Mouse (Mus musculus) bone marrow, adult 2 months (tissue): ENCODE measurements around the gene Zfp949. TPM values are rescaled to one million over a fixed set of nuclear protein-coding genes. Genes with fewer than 3 reads are reported as not detected.

Experiments used
- H3K27ac ChIP-seq: fragments of 200-500 bp; 2 replicates; pipeline ENCODE4 v1.5.1; 2012; ENCODE audit warnings: low read depth, mild to moderate bottlenecking, control low read depth, inconsistent platforms, low read length; ENCODE audit not compliant: control insufficient read depth, poor library complexity, insufficient read depth
- H3K4me1 ChIP-seq: fragments of 200-500 bp; 2 replicates; pipeline ENCODE4 v1.6.1; 2011; ENCODE audit warnings: low read length; ENCODE audit not compliant: control insufficient read depth, insufficient read depth
- H3K4me3 ChIP-seq: fragments of 200-500 bp; replicated peaks from 2 replicates; pipeline ENCODE3; 2011; ENCODE audit warnings: mild to moderate bottlenecking, low read depth, low read length, control low read depth; ENCODE audit not compliant: control insufficient read depth
- CTCF ChIP-seq: fragments of 200-500 bp; IDR thresholded peaks from 2 replicates; pipeline ENCODE4 v1.5.1; 2011; ENCODE audit warnings: low read length, control low read depth; ENCODE audit not compliant: control insufficient read depth, insufficient read depth
- POLR2A ChIP-seq: fragments of 200-500 bp; IDR thresholded peaks from 2 replicates; pipeline ENCODE4 v1.6.1; 2011; ENCODE audit warnings: low read depth, mild to moderate bottlenecking, control low read depth, low read length, borderline replicate concordance; ENCODE audit not compliant: control insufficient read depth
- WGBS: fragments of 180-500 bp; shearing (Covaris S2); methylation state at CpG from one replicate; pipeline ENCODE4 v1.1.7; 2018; 5-methylcytosine and 5-hydroxymethylcytosine counted together
- polyA plus RNA-seq: library from polyadenylated mRNA; stranded (reverse); fragments of >200 nt; gene quantifications from 2 replicates; pipeline ENCODE4 v1.2.4, GENCODE M21; 2011; ENCODE audit warnings: low replicate concordance; ENCODE audit not compliant: missing spikeins, insufficient read depth, insufficient read length

Gene Zfp949
- polyA plus RNA-seq, 1 experiment: 17.0 TPM

DNA sequence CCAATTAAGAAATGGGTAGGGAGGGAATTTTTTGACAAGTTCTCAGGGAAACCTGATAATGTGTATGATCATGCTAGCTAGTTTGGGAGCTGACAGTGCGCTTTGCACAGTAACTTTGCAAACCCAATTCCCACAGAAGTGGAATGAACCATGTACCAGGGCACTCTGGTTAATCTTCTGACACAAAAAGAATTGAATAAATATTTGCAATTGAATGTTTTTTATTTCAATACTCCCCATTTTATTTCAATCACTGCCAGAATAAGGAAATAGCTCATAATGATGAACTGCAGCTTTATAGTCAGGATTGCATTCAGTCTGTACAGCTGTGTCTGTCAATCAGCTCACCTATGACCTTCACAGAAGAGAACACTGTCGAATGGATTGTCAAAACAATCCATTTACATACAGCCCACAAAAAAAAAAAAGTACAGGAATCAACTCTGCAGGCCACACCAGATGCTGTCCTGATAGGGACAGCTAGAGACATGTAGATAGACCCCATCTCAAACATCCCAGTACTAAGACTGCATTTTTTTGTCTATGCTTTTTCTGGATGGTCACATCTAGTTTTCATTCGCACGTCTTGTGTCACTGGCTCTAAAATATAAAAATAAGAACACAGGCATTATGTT lies 26.9 kb upstream of the Zfp949 start:
- WGBS: 43% methylated on average over 4 of the region's 4 CpGs
- TF ChIP-seq CTCF (no peak), POLR2A (no peak)
- no peaks in the 10 kb centered on the region; the same call in 1 of the 2 replicates for H3K4me1 ChIP-seq
- no peak overlapping the region for H3K4me3 ChIP-seq
- no peak overlapping the region for H3K27ac ChIP-seq

DNA sequence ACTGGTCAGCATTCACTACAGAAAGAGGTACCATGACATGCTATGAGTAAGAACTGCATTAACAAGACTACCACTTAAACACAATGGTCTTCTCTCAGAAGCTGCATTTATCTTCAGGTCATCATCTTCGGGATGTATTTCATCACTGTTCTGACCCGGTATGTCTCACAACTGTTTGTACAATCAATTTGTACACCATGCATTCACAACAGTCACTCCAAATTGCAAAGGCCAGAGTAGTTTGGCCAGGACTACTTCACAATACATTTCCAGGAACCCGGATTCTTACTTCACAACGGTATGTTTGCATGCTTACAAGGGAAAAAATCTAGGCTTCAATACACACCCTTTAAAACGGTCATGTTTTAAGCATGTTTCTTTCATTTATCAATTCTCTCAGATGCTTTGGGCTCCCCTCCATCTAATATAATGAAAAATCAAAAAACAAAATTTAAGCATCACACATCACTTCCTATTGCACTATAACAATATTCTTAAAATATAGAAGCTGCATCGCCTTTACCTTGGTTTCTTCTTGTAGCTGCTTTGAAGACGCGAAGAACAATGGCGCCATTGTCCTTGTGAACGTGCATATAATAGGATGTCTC lies 25.8 kb upstream of the Zfp949 start:
- H3K4me1 ChIP-seq: no peaks in the 10 kb centered on the region; the same call in 1 of the 2 replicates
- H3K4me3 ChIP-seq: peak overlapping the region; percentile 76
- WGBS: under 1% methylated on average over 10 of the region's 10 CpGs
- no peak for TF ChIP-seq POLR2A
- H3K27ac ChIP-seq: peak overlapping the region; percentile 77

DNA sequence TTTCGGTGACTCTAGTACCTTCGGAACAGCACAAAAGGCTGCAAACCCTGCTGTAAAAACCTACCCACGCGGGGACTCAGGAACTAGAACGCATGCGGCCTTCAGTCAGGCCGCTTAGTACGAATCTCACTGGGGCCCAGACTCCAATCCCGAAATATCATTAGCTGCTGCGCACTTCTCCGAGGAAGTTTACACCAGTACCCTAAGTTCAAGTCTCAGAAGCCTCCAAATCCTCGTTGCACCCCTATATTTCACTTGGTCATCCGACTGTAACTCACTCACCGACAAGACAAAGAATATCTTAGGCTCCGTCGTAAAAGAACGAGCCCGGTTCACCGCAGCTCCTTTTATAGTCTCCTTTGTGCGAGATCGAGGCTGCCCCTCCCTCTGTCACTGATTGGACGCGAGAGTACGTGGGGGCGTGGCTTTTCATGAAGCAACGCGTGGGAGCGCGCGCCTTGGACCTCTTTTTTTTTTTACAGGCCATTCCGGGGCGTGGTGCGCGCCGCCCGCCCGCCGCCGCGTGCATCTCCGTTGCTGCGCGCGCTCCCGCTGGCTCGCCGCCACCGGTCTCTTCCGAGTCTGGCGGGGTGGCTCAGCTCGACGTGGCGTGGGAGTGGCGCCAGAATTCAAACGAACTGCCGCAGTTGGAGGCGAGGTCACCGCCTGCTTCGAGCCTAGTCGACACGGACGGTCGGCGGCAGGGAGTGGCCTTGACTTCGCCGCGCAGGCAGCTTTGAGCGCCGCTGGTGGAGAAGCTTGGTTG lies 25.1 kb upstream of the Zfp949 start:
- TF ChIP-seq POLR2A: peak; percentile 87
- TF ChIP-seq CTCF: peak; percentile 26; the same call in 1 of the 2 replicates
- no peaks in the 10 kb centered on the region; the same call in 1 of the 2 replicates for H3K4me1 ChIP-seq
- H3K27ac ChIP-seq: peak overlapping the region; percentile 82
- peak overlapping the region; percentile 76 for H3K4me3 ChIP-seq
- WGBS: under 1% methylated on average over 69 of the region's 69 CpGs

DNA sequence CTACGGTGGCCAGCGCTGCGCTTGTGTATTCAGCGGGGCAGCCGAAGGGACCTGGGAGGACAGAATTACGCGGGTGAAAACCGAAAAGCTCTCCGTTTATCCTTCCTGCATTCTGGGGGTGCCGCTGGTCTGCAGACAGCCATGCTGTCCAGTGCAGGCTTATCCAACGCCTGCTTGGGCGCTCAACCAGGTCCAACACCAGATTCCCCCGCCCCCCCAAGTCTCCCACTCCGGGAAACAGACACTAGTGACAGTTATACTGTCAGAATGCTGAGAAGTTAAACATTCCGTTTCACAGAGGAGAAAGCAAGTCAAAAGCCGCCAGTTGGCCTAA lies 24.5 kb upstream of the Zfp949 start:
- no peaks in the 10 kb centered on the region; the same call in 1 of the 2 replicates for H3K4me1 ChIP-seq
- peak overlapping the region; percentile 82 for H3K27ac ChIP-seq
- TF ChIP-seq POLR2A (no peak), CTCF (no peak)
- WGBS: 3% methylated on average over 16 of the region's 16 CpGs
- H3K4me3 ChIP-seq: peak overlapping the region; percentile 75

DNA sequence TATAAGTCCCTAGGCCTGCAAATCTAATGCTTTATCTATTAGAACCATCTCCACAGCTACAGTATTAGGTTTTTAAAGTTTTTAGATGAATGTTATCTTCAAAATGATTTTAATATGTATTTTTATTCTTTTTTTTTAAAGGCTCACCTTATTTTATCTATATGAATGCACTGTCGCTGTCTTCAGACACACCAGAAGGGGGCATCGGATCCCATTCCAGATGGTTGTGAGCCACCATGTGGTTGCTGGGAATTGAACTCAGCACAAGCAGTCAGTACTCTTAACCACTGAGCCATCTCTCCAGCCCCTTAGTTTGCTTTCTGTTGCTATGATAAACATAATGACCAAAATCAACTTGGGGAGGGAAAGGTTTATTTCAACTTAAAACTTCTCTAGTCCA lies 23.5 kb upstream of the Zfp949 start:
- no peak overlapping the region for H3K4me3 ChIP-seq

DNA sequence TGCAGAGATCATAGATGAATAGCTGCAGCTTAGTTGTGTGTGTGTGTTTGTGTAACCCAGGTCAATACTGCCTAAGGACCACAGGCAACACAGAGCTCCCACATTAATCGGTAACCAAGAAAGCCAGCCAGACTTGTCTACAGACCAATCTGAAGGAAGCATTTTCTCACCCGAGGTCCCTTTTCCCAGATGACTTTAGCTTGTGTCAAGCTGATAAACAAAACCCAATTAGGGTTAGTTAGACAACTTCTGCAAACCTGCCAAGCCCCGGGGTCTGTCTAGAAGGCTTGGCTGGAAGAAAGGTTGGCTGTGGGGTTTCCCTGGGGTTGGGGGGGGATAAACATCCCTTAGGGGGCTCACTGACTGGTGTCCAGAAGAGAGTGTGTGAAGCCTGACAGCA lies 23.0 kb upstream of the Zfp949 start:
- TF ChIP-seq CTCF (no peak), POLR2A (no peak)
- 72% methylated on average over 3 of the region's 3 CpGs for WGBS
- Histone ChIP-seq H3K27ac (no peak overlapping the region), H3K4me1 (no peaks in the 10 kb centered on the region; the same call in 1 of the 2 replicates), H3K4me3 (no peak overlapping the region)

More for the DNA sequence above, 23.5 kb upstream of the Zfp949 start:
- 89% methylated on average over 2 of the region's 2 CpGs for WGBS
- H3K27ac ChIP-seq: no peak overlapping the region
- no peaks in the 10 kb centered on the region; the same call in 1 of the 2 replicates for H3K4me1 ChIP-seq
- TF ChIP-seq POLR2A (no peak), CTCF (no peak)

DNA sequence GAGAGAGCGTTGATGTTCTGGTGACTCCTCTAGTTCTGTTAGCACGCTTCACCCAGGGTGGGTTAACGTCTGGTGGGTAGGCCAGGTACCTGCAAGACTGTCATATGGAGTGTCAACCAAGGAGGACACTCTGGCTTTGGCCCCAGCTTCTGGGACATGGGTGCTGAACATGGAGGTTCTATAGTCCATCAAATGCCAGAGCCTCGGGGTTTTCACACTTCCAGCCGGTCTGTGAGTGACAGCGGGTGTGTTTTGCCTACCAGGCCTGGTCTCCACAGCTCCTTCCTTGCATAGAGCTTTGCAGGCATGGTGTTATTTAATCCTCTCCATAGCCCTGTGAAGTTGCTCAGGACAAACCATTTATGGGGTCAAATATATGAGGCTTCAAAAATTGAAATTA lies 22.5 kb upstream of the Zfp949 start:
- WGBS: 97% methylated on average over 6 of the region's 6 CpGs
- TF ChIP-seq CTCF (no peak), POLR2A (no peak)
- Histone ChIP-seq H3K4me1 (no peaks in the 10 kb centered on the region; the same call in 1 of the 2 replicates), H3K27ac (no peak overlapping the region), H3K4me3 (no peak overlapping the region)

DNA sequence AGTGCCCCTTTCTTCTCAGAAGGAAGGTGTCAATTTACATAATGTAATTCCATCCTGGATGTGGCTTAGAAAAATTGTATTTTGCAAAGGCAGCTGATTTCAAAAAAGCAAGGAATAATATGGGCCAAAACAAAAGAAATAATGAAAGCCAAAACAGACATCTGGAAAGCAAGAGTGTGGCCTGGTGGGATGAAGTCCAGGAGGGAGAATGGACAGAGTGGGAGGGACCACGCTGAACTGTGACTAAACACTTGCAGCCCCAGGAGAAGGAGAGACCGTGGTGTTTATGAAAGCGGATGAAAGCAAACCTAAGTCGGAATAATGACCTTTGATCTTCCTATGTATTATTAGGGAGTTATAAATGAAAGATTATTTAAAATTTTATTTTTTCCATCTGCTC lies 19.9 kb upstream of the Zfp949 start:
- TF ChIP-seq POLR2A (no peak), CTCF (no peak)
- 89% methylated on average over 4 of the region's 4 CpGs for WGBS
- Histone ChIP-seq H3K4me3 (no peak overlapping the region), H3K4me1 (no peaks in the 10 kb centered on the region; the same call in 1 of the 2 replicates), H3K27ac (no peak overlapping the region)

DNA sequence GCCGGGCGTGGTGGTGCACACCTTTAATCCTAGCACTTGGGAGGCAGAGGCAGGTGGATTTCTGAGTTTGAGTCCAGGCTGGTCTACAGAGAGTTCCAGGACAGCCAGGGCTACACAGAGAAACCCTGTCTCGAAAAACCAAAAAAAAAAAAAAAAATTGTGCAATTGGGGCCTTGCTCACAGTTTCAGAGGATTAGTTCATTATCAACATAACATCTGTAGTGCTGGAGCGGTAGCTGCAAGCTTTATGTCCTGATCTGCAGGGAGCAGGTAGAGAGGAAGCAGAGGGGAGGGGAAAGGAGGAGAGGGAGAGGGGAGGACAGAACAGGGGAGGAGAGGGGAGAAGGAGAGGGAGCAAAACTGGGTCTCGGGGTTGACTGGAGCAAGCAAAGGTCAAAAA lies 19.1 kb upstream of the Zfp949 start:
- Histone ChIP-seq H3K4me3 (no peak overlapping the region), H3K4me1 (no peaks in the 10 kb centered on the region; the same call in 1 of the 2 replicates), H3K27ac (no peak overlapping the region)
- TF ChIP-seq POLR2A (no peak), CTCF (no peak)
- WGBS: 58% methylated on average over 5 of the region's 5 CpGs
